Mouse (Mus musculus): ENCODE measurements around the gene Usp40. TPM values are rescaled to one million over a fixed set of nuclear protein-coding genes. Genes with fewer than 3 reads are reported as not detected.

Usp40 gene
- polyA plus RNA-seq, 1 experiment from 2014 or later: 28.4 TPM

DNA sequence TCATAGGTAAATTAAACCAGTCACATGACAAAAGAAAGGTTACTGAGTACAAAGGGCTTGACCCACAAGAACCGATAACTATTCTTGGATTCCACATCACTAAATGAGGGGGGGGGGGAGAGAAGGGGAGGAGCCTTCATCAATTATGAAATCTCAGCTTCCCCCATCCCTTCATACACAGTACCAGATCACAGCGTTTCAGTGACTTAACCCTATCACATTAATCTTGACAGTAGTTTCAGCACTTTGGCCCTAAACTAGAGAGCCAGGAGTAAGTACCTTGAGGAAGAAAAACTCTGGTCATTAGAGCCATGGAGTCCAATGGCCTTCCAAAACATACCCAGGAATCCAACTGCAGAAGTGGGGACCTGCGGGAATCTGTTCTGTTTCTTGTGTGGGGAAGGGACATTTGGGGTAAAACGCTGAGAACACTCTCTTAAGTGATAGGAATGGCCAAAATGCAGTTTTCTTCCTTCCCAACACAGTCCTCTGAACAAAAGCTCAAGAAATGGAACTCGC, 600 bp downstream of the Usp40 start:
- no peaks in the 10 kb centered on the region for H3K9me3 ChIP-seq
- peak overlapping the region; percentile 60 for H3K4me3 ChIP-seq (replicated peaks)
- H3K27me3 ChIP-seq: no peaks in the 10 kb centered on the region
- peak overlapping the region; percentile 73 for H3K4me2 ChIP-seq (replicated peaks)
- H3K27ac ChIP-seq: peak overlapping the region; percentile 91
- H3K9ac ChIP-seq (replicated peaks): peak overlapping the region; percentile 79
- under 1% methylated on average over 5 of the region's 5 CpGs for WGBS
- H3K36me3 ChIP-seq: peaks cover 16% of the 10 kb centered on the region
- peak; percentile 31; the same call in 1 of the 2 replicates for ATAC-seq
- peaks cover 20% of the 10 kb centered on the region for H3K4me1 ChIP-seq (replicated peaks)

DNA sequence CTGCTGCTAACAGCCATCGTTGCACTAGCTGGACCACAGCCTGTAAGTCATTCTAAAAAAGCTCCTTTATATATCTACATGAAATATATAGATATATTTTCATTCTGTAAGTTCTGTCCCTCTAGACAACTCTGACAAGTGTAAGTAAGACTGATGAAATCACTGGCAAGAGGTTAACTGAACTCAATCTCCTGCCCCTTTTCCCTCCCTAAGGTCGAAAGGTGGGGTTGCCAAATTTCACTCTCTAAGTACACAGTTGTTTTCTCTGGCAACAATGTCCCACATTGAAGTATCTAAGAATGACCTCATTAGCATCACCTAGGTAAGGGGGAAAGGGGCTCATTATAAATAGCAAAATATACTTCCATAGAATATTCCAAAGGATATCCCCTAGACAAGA, 15.6 kb downstream of the Usp40 start:
- no peak overlapping the region for H3K27ac ChIP-seq
- ATAC-seq: no peak
- H3K9ac ChIP-seq (replicated peaks): no peak overlapping the region
- H3K4me3 ChIP-seq (replicated peaks): no peak overlapping the region
- WGBS: 96% methylated on average over 2 of the region's 2 CpGs
- H3K36me3 ChIP-seq: peaks cover 76% of the 10 kb centered on the region
- H3K4me2 ChIP-seq (replicated peaks): no peak overlapping the region
- H3K27me3 ChIP-seq: no peaks in the 10 kb centered on the region
- no peaks in the 10 kb centered on the region for H3K4me1 ChIP-seq (replicated peaks)
- H3K9me3 ChIP-seq: no peaks in the 10 kb centered on the region

DNA sequence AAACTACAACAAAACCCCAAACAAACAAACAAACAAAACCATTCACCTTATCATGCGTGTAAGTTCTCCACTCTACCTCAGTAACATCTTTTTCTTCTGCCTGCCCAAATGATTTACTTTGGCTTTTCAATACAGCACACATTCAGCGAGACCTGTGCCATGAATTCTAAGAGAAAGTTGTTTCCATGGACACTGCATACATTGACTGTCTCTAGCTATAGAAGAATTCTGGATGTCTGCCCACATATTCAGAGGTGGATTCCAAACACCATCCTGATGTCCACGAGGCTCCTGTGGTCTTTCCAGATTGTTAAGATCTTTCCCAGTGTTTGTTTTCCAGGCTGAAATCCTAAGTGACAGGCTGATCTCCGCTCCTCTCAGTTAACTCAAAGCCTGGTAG, 26.1 kb downstream of the Usp40 start:
- 0 out of 2 replicates have a peak, but pooled peaks cover 2% of the 10 kb centered on the region for H3K27me3 ChIP-seq
- H3K4me3 ChIP-seq (replicated peaks): no peak overlapping the region
- no peaks in the 10 kb centered on the region for H3K9me3 ChIP-seq
- H3K9ac ChIP-seq (replicated peaks): no peak overlapping the region
- H3K4me2 ChIP-seq (replicated peaks): no peak overlapping the region
- no peak for ATAC-seq
- WGBS: 77% methylated on average over 4 of the region's 4 CpGs
- H3K27ac ChIP-seq: no peak overlapping the region
- no peaks in the 10 kb centered on the region for H3K4me1 ChIP-seq (replicated peaks)
- H3K36me3 ChIP-seq: peaks cover 72% of the 10 kb centered on the region

DNA sequence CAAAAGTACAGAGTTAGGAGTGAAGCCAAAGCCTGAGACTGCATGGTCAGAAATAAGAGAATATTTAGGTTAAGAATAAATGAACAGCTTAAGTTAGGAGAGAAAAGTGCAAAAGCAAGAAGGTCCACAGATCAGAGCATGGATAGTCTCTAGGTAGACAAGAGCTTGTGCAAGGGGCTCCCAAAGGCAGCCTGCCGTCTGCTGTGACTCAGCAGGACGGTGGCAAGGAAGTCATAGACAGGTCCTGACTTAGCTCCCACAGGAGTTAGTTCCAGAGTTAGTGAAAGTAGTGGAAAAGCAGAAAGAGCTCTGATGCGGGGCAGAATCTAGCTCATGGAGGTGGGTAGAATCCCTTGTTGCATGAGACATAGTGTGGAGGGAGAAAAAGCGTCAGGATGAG, 38.0 kb downstream of the Usp40 start:
- 94% methylated on average over 4 of the region's 4 CpGs for WGBS
- H3K4me1 ChIP-seq (replicated peaks): peaks cover 6% of the 10 kb centered on the region; the same call in 1 of the 2 replicates
- H3K27ac ChIP-seq: no peak overlapping the region
- H3K36me3 ChIP-seq: peaks cover 55% of the 10 kb centered on the region
- H3K9ac ChIP-seq (replicated peaks): no peak overlapping the region
- ATAC-seq: no peak
- H3K4me3 ChIP-seq (replicated peaks): no peak overlapping the region
- 0 out of 2 replicates have a peak, but pooled peaks cover 5% of the 10 kb centered on the region for H3K27me3 ChIP-seq
- no peak overlapping the region for H3K4me2 ChIP-seq (replicated peaks)
- H3K9me3 ChIP-seq: no peaks in the 10 kb centered on the region

DNA sequence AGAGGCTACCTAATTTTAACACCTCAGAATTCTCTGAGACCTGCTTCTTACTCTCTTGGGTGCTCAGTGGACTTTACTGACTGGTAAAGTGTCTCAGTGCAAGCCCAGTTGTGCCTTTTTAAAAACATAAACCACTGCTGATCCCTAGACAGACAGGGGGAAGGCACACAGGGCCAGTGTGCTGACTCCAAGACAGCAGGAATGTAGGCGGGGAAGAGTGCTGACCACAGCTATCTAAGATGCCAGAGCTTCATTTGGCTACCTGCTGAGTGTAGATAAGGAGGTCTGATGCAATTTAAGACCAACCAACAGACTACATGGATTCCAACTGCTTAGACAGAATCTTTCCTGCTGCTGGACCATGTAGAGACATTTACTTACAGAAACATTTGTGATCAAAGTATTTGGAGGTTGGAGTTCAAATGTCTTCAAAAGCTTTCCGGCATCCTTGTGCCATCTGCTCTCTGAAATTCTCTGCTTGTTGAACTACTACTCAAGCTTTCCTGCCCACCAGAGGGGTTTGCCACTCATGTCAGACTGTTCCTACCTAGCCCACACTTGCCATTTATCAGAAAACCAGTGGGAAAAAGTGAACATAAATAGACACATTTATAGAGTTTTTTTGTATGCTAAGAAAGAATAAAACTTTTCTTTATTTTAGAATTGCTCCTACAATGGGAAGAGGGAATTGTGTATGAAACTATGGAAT, 46.7 kb downstream of the Usp40 start:
- Histone ChIP-seq H3K27me3 (no peaks in the 10 kb centered on the region), H3K4me3 (replicated peaks) (no peak overlapping the region), H3K4me1 (replicated peaks) (no peaks in the 10 kb centered on the region), H3K9ac (replicated peaks) (no peak overlapping the region), H3K27ac (no peak overlapping the region), H3K9me3 (no peaks in the 10 kb centered on the region), H3K4me2 (replicated peaks) (no peak overlapping the region), H3K36me3 (peaks cover 64% of the 10 kb centered on the region)
- 82% methylated on average over 2 of the region's 2 CpGs for WGBS
- no peak for ATAC-seq

DNA sequence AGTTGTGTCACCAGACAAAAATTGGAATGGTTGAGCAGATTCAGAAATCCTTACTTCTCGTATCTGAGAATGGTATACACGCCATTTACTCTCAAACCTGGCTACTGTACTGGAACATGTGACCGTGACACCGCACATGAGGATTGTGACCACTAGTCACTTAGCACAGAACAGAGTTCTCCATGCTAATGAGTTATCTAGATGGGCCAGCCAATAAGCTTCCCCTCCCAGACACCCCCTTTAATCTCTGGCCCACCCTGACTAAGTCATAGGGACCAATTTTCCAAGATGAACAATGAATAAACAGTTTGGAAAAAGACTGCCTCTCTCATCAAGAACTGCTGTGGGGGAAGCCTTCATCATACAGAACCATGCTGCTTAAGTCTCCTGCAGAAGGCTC, 47.6 kb downstream of the Usp40 start:
- Histone ChIP-seq H3K4me2 (replicated peaks) (no peak overlapping the region), H3K36me3 (peaks cover 66% of the 10 kb centered on the region), H3K9me3 (no peaks in the 10 kb centered on the region), H3K4me1 (replicated peaks) (no peaks in the 10 kb centered on the region), H3K27me3 (no peaks in the 10 kb centered on the region), H3K4me3 (replicated peaks) (no peak overlapping the region), H3K27ac (no peak overlapping the region), H3K9ac (replicated peaks) (no peak overlapping the region)
- 92% methylated on average over 4 of the region's 4 CpGs for WGBS
- ATAC-seq: no peak

DNA sequence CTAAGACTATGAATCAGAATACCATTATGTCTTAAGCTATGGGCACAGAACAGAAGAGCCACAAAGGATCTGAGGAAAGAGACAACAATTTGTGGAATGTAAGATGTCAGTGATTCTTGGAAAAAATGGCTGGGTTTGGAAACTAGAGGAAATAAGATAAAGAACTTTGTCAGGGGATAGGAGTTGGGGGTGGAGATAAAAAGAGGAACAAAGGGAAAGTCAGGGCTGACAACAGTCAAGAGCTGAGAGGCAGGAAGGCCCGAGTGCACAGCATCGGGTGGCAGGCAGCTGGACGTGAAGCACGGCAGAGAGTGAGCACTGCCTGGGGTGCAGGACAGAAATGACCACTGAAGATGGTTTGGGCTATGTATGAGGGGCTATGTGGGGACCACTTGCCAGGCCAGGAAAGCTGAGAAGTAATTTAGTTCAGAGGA, 48.3 kb downstream of the Usp40 start:
- 25% methylated on average over 4 of the region's 4 CpGs for WGBS

DNA sequence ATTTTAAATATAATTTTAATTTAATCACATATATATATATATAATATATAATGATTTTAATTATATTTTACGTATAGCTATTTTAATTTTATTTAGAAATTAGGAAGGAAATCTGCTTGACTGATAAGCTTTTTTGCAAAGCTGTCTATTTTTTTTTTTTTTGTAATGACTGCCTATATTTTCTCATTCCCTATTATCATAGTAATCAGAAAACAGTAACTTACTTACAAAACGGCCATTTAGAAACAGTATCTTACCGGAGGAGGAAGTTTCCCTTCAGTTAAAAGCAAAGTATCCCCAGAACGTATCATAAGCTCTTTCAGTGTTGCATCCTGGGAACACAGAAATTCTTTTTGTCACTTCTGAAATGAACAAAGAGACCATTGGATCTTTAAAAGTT, 48.8 kb downstream of the Usp40 start:
- no peak overlapping the region for H3K27ac ChIP-seq
- H3K36me3 ChIP-seq: peaks cover 70% of the 10 kb centered on the region
- no peaks in the 10 kb centered on the region for H3K9me3 ChIP-seq
- H3K4me3 ChIP-seq (replicated peaks): no peak overlapping the region
- no peak overlapping the region for H3K4me2 ChIP-seq (replicated peaks)
- no peak overlapping the region for H3K9ac ChIP-seq (replicated peaks)
- 78% methylated on average over 4 of the region's 4 CpGs for WGBS
- H3K27me3 ChIP-seq: no peaks in the 10 kb centered on the region
- H3K4me1 ChIP-seq (replicated peaks): no peaks in the 10 kb centered on the region
- ATAC-seq: no peak

More for the DNA sequence above, 48.3 kb downstream of the Usp40 start:
- no peak overlapping the region for H3K4me3 ChIP-seq (replicated peaks)
- H3K9me3 ChIP-seq: no peaks in the 10 kb centered on the region
- no peak overlapping the region for H3K27ac ChIP-seq
- no peak overlapping the region for H3K4me2 ChIP-seq (replicated peaks)
- ATAC-seq: no peak
- no peaks in the 10 kb centered on the region for H3K27me3 ChIP-seq
- H3K36me3 ChIP-seq: peaks cover 69% of the 10 kb centered on the region
- no peak overlapping the region for H3K9ac ChIP-seq (replicated peaks)
- H3K4me1 ChIP-seq (replicated peaks): no peaks in the 10 kb centered on the region

DNA sequence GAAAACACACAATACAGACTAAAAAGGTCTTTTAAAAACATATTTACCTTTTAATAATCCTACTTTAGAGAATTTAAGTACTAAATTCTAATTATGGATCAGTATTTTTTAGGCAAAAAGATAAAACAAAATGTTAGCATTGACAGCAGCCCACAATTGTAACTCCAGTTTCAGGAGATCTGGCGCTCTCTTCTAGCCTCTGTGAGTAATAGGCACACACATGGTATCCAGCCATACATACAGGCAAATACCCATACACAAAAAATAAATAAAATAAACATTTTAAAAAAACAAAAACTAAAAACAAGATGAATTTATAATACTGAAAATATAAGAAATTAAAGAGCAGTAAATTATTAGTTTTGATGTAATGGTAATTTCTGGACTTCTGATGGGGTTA, 49.4 kb downstream of the Usp40 start:
- Histone ChIP-seq H3K36me3 (peaks cover 70% of the 10 kb centered on the region), H3K4me2 (replicated peaks) (no peak overlapping the region), H3K27me3 (no peaks in the 10 kb centered on the region), H3K4me3 (replicated peaks) (no peak overlapping the region), H3K9ac (replicated peaks) (no peak overlapping the region), H3K9me3 (no peaks in the 10 kb centered on the region), H3K4me1 (replicated peaks) (no peaks in the 10 kb centered on the region), H3K27ac (no peak overlapping the region)
- 98% methylated on average over 1 of the region's 1 CpGs for WGBS
- no peak for ATAC-seq

DNA sequence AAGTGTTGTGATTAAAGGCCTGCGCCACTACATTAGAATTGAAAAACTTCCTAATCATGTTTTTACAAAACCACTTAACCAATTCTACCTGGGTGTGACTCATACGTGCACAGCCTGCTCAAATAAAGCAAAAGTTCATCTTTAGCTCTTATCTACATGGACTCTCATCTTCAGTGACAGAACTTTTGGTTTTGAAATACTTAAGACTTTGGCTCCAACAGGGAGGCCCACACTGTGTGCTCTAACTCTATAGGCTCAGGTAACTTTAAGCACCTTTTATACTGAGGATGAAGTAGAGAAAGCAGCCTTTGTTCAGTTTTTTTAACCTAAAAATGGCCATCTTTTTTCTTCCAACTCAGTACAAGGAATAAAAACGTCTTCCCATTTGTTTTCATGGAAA, 55.3 kb downstream of the Usp40 start:
- no peaks in the 10 kb centered on the region for H3K27me3 ChIP-seq
- H3K4me3 ChIP-seq (replicated peaks): no peak overlapping the region
- WGBS: 79% methylated on average over 3 of the region's 3 CpGs
- no peak overlapping the region for H3K4me2 ChIP-seq (replicated peaks)
- no peaks in the 10 kb centered on the region for H3K4me1 ChIP-seq (replicated peaks)
- no peak overlapping the region for H3K9ac ChIP-seq (replicated peaks)
- no peak for ATAC-seq
- H3K36me3 ChIP-seq: peaks cover 92% of the 10 kb centered on the region
- H3K9me3 ChIP-seq: no peaks in the 10 kb centered on the region
- no peak overlapping the region for H3K27ac ChIP-seq

DNA sequence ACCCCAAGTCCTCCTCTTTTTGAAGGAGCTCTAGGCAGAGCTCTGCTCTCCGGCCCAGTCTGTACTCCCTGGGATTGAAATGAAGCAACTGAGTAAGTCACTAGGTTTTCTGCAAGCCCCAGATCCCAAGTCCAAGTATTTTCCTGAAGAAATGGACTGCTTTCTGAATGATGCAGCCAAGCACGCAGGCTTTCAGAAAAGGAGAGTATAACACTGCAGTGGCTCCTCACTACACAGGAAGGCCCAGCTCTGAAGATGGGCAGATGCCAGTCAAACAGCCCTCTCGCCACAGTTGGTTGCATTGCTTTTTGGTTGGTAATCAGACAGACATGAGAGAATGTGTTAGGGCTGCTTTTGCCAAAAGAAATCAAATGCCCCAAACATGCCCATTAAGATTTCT, 56.7 kb downstream of the Usp40 start:
- Histone ChIP-seq H3K36me3 (peaks cover 95% of the 10 kb centered on the region), H3K9me3 (no peaks in the 10 kb centered on the region), H3K9ac (replicated peaks) (no peak overlapping the region), H3K27me3 (no peaks in the 10 kb centered on the region), H3K27ac (no peak overlapping the region), H3K4me2 (replicated peaks) (no peak overlapping the region), H3K4me1 (replicated peaks) (no peaks in the 10 kb centered on the region), H3K4me3 (replicated peaks) (no peak overlapping the region)
- WGBS: 98% methylated on average over 3 of the region's 3 CpGs
- ATAC-seq: no peak

DNA sequence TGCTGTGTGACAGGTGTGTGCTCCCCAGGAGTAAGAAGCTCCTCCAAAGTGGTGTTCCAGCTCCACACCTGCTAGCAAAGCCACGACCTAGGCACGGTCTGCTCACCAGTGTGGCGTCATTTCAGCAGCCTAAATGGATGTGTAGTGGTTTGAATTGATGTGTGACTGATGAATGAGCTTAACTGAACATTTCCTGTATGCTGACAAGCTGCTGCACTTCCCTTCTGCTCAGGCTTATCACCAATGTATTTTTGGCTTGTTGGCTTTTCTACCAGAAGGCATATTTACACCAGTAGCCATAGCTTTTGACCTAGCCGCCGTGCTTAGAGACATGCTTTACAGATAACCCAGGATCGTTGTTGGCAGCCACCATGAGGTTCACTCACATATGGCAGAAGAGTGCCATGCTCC, 60.7 kb downstream of the Usp40 start:
- Histone ChIP-seq H3K4me3 (replicated peaks) (no peak overlapping the region), H3K36me3 (peaks cover 95% of the 10 kb centered on the region), H3K27ac (no peak overlapping the region), H3K4me2 (replicated peaks) (no peak overlapping the region), H3K4me1 (replicated peaks) (no peaks in the 10 kb centered on the region), H3K9me3 (no peaks in the 10 kb centered on the region), H3K27me3 (no peaks in the 10 kb centered on the region), H3K9ac (replicated peaks) (no peak overlapping the region)
- no peak for ATAC-seq
- 94% methylated on average over 6 of the region's 6 CpGs for WGBS

DNA sequence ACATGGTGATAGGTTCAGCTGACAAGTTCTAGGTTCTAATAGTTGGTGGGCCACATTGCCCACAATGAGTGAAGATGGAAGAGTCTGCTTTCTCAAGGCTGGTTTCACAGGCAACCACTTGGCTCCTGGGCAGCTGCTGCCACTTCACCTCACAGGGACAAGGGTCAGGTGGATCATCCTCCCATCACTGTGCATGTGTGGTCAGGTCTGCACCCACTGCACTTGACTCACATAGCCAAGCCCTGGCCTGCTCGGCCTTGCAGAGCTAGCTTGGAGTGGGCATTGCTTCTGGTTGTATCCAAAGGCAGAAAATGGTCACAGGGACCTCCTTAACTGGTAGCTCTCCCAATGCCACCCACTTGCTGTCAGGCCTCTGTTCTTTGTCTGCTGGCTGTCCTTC, 66.6 kb downstream of the Usp40 start:
- peaks cover 98% of the 10 kb centered on the region for H3K36me3 ChIP-seq
- H3K9ac ChIP-seq (replicated peaks): no peak overlapping the region
- no peak overlapping the region for H3K4me3 ChIP-seq (replicated peaks)
- H3K9me3 ChIP-seq: no peaks in the 10 kb centered on the region
- H3K27me3 ChIP-seq: no peaks in the 10 kb centered on the region
- no peak overlapping the region for H3K4me2 ChIP-seq (replicated peaks)
- ATAC-seq: no peak
- WGBS: 92% methylated on average over 1 of the region's 1 CpGs
- no peak overlapping the region for H3K27ac ChIP-seq
- H3K4me1 ChIP-seq (replicated peaks): no peaks in the 10 kb centered on the region
